Mouse (Mus musculus) lung, embryonic 15.5 days (tissue): ENCODE results near the gene Olfr181. TPM values are rescaled to one million over a fixed set of nuclear protein-coding genes. Genes with fewer than 3 reads are reported as not detected.

Experiments
- ATAC-seq: fragments of 200-750 bp; cut with Nextera tagmentation; 2 replicates; pipeline ENCODE4 v1.8.0; 2017; ENCODE audit warnings: moderate number of reproducible peaks, borderline replicate concordance; ENCODE audit not compliant: low FRiP score, low TSS enrichment; ENCODE audit errors: extremely low read depth
- H3K27ac ChIP-seq: fragments of 300-500 bp; sonication (generic); 2 replicates; pipeline ENCODE4 v1.5.1; 2015; ENCODE audit warnings: moderate library complexity, mild to moderate bottlenecking, inconsistent platforms
- H3K27me3 ChIP-seq: fragments of 300-500 bp; sonication (generic); 2 replicates; pipeline ENCODE4 v1.6.1; 2015; ENCODE audit warnings: inconsistent platforms
- H3K36me3 ChIP-seq: fragments of 300-500 bp; sonication (generic); 2 replicates; pipeline ENCODE4 v1.6.1; 2015; ENCODE audit warnings: inconsistent platforms
- H3K4me1 ChIP-seq: fragments of 300-500 bp; sonication (generic); 2 replicates; pipeline ENCODE4 v1.6.1; 2015; ENCODE audit warnings: inconsistent platforms
- H3K4me2 ChIP-seq: fragments of 300-500 bp; sonication (generic); 2 replicates; pipeline ENCODE4 v1.6.1; 2015; ENCODE audit warnings: inconsistent platforms, mild to moderate bottlenecking, moderate library complexity
- H3K4me3 ChIP-seq: fragments of 300-500 bp; sonication (generic); 2 replicates; pipeline ENCODE4 v1.5.1; 2015; ENCODE audit warnings: mild to moderate bottlenecking, inconsistent platforms
- H3K9ac ChIP-seq: fragments of 300-500 bp; sonication (generic); 2 replicates; pipeline ENCODE4 v1.6.1; 2015; ENCODE audit warnings: inconsistent platforms
- H3K9me3 ChIP-seq: fragments of 300-500 bp; sonication (generic); 2 replicates; pipeline ENCODE4 v1.6.1; 2016; ENCODE audit warnings: inconsistent platforms
- WGBS: fragments of 180-500 bp; shearing (Covaris S2); methylation state at CpG from one replicate; pipeline ENCODE4 v1.1.7; 2015; 5-methylcytosine and 5-hydroxymethylcytosine counted together
- polyA plus RNA-seq: library from polyadenylated mRNA; unstranded; fragments of >200 nt; fragmentation: Nextera tagmentation; extraction: Ambion mirVana; gene quantifications from 2 replicates; pipeline ENCODE4 v1.2.1, GENCODE M21; 2015

Olfr181 gene
- not detected in 2 replicates for polyA plus RNA-seq

DNA sequence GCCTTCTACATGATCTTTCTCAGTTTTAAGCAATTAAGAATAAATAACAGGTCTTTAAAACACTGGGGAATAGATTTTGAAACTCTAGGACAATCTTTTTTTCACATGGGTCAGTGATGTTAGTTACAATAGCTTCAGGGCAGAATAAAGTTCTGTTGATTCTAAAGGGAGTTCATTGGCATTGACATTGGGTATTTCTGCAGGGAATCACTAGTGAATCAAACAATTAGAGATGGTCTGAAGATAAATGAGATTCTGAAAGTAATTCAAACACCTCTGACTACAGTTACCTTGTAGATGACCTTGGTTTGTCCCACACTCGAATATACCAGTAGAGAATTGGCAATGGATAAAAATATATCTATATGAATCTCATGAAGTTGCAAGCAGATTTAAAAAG lies at the start of gene Olfr181:
Gene Olfr181 (minus strand): TSS at position 101 of the 400 bp plus-strand sequence.
- no peak within 1 kb of the TSS for H3K4me3 ChIP-seq
- no peaks in the 10 kb centered on the region for H3K36me3 ChIP-seq
- H3K27me3 ChIP-seq: no peaks in the 10 kb centered on the region
- H3K9me3 ChIP-seq: no peaks in the 10 kb centered on the region
- no peak for ATAC-seq
- no peaks in the 10 kb centered on the region for H3K4me1 ChIP-seq
- H3K4me2 ChIP-seq: no peak within 1 kb of the TSS
- H3K27ac ChIP-seq: no peak within 1 kb of the TSS
- 40% methylated on average over 1 of the region's 1 CpGs for WGBS
- H3K9ac ChIP-seq: no peak within 1 kb of the TSS

- Histone ChIP-seq H3K9me3 (no peaks in the 10 kb centered on the region), H3K27me3 (no peaks in the 10 kb centered on the region), H3K36me3 (no peaks in the 10 kb centered on the region), H3K4me2 (no peak within 1 kb of the TSS), H3K4me3 (no peak within 1 kb of the TSS), H3K4me1 (no peaks in the 10 kb centered on the region), H3K9ac (no peak within 1 kb of the TSS), H3K27ac (no peak within 1 kb of the TSS)
- ATAC-seq: no peak
- WGBS: 72% methylated on average over 4 of the region's 4 CpGs
Measured at GRCm38 (mm10) chr16:58929292-58929691, 737 bp upstream of the Olfr181 start, which contains the start of gene Olfr180. Gene Olfr180, minus strand, starts transcription at chr16:58929392.

GRCm38 (mm10) chr16:58891963-58892362 lies 36.6 kb downstream of the Olfr181 start, which contains the start of gene Olfr178:
Gene Olfr178, minus strand, starts transcription at chr16:58892063.
- no peaks in the 10 kb centered on the region for H3K9me3 ChIP-seq
- no peaks in the 10 kb centered on the region for H3K4me1 ChIP-seq
- no peaks in the 10 kb centered on the region for H3K36me3 ChIP-seq
- ATAC-seq: no peak
- H3K4me2 ChIP-seq: no peak within 1 kb of the TSS
- no peaks in the 10 kb centered on the region for H3K27me3 ChIP-seq
- H3K9ac ChIP-seq: no peak within 1 kb of the TSS
- no peak within 1 kb of the TSS for H3K27ac ChIP-seq
- H3K4me3 ChIP-seq: no peak within 1 kb of the TSS
- 82% methylated on average over 3 of the region's 3 CpGs for WGBS

- ATAC-seq: no peak
- Histone ChIP-seq H3K9me3 (no peaks in the 10 kb centered on the region), H3K4me2 (no peak overlapping the region), H3K36me3 (no peaks in the 10 kb centered on the region), H3K9ac (no peak overlapping the region), H3K4me1 (no peaks in the 10 kb centered on the region), H3K27ac (no peak overlapping the region), H3K4me3 (no peak overlapping the region), H3K27me3 (no peaks in the 10 kb centered on the region)
- WGBS: 93% methylated on average over 2 of the region's 2 CpGs
Measured at GRCm38 (mm10) chr16:58884416-58884815, 44.1 kb downstream of the Olfr181 start.

Other genes starting within 250 kb of the Olfr181 start
- gene Gpr15, start 209.7 kb downstream of the Olfr181 start, polyA plus RNA-seq: 0.24 TPM in 1 of 2 replicates, not detected in the other
- 110 and 111 TPM in 2 replicates for gene Cldnd1, start 200.8 kb downstream of the Olfr181 start, polyA plus RNA-seq
- not detected in 2 replicates for gene Olfr172, start 165.6 kb downstream of the Olfr181 start, polyA plus RNA-seq
- not detected in 2 replicates for gene Olfr173, start 128.5 kb downstream of the Olfr181 start, polyA plus RNA-seq
- not detected in 2 replicates for gene Olfr175-ps1, start 102.0 kb downstream of the Olfr181 start, polyA plus RNA-seq
- not detected in 2 replicates for gene Olfr177, start 54.0 kb downstream of the Olfr181 start, polyA plus RNA-seq
- not detected in 2 replicates for gene Olfr178, start 36.7 kb downstream of the Olfr181 start, polyA plus RNA-seq
- not detected in 2 replicates for gene Olfr180, start 637 bp upstream of the Olfr181 start, polyA plus RNA-seq
- gene Olfr183, start 66.6 kb upstream of the Olfr181 start, polyA plus RNA-seq: not detected in 2 replicates
- not detected in 2 replicates for gene Olfr186, start 101.5 kb upstream of the Olfr181 start, polyA plus RNA-seq
- not detected in 2 replicates for gene Olfr187, start 111.0 kb upstream of the Olfr181 start, polyA plus RNA-seq
- not detected in 2 replicates for gene Olfr190, start 149.2 kb upstream of the Olfr181 start, polyA plus RNA-seq
- gene Olfr191, start 161.1 kb upstream of the Olfr181 start, polyA plus RNA-seq: not detected in 2 replicates
- not detected in 2 replicates for gene Olfr193, start 183.1 kb upstream of the Olfr181 start, polyA plus RNA-seq
- not detected in 2 replicates for gene Olfr194, start 192.3 kb upstream of the Olfr181 start, polyA plus RNA-seq
- gene Olfr195, start 218.3 kb upstream of the Olfr181 start, polyA plus RNA-seq: not detected in 2 replicates
- not detected in 2 replicates for gene Olfr196, start 241.7 kb upstream of the Olfr181 start, polyA plus RNA-seq